Mouse (Mus musculus): ENCODE data around the gene Col4a1. TPM values are rescaled to one million over a fixed set of nuclear protein-coding genes. Genes with fewer than 3 reads are reported as not detected.

Gene Col4a1
- polyA plus RNA-seq, 1 experiment from 2014 or later: 135 TPM

DNA sequence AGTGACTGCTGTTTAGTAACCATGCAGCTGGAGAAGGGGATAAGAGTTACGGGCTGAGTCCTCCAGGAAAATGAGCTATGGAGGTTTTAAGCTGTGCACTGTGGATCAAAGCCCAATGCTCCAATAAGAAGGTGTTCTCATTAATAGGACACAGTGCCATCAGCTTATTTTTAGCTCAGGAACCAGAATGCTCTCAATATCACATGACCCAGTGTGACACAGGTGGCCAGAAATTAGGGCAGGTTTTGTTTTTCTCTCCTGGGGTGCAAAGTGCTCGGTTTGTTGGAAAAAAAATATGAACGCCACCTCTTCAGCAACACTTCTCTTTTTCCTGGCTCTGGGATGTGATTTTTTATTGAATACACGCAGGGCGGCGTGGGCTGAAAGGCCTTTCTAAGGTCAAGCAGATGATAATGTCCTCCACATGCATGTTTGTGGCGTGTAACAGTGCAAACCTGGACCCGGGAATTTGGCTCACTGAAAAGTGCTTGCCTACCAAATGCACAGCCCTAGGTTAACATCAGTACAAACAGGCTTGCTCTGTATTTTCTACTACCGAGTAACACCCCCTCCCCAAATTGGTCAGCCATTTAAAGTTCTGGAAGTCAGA lies 163.3 kb downstream of the Col4a1 start:
- no peak overlapping the region for H3K9ac ChIP-seq
- 94% methylated on average over 9 of the region's 9 CpGs for WGBS
- ATAC-seq (ENCODE audit: low FRiP score): no peak

DNA sequence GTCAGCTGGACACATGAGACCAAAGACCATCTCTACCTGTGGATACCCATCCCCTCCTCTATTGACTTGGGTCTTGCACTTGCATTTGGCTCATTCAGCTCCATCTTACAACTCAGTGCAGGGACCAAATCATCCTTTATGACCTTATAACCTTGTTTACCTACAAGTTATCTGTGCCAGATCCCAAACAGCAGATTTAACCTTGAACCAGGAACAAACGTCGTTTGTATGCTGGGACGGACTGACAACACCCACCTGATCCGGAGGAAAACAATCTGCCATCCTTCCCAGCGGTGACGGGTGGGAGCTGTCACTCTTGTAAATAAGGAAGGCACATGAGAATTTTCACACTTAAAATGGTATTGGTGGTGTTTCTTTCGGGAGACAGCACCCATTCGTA lies 163.8 kb downstream of the Col4a1 start:
- WGBS: 94% methylated on average over 8 of the region's 8 CpGs
- no peak for DNase-seq (ENCODE audit: low spot score)
- H3K9ac ChIP-seq: no peak overlapping the region
- H3K27ac ChIP-seq: no peak overlapping the region
- no peak for ATAC-seq (ENCODE audit: low FRiP score)
- no peaks in the 10 kb centered on the region for H3K36me3 ChIP-seq (replicated peaks; ENCODE audit: control insufficient read depth, insufficient read depth)
- no peaks in the 10 kb centered on the region for H3K9me3 ChIP-seq (ENCODE audit: control insufficient read depth, low read length)
- H3K4me2 ChIP-seq (replicated peaks): no peak overlapping the region
- H3K27me3 ChIP-seq (ENCODE audit: control insufficient read depth, insufficient read depth, low read length): no peaks in the 10 kb centered on the region
- no peaks in the 10 kb centered on the region for H3K4me1 ChIP-seq (replicated peaks; ENCODE audit: control insufficient read depth, insufficient read depth, low read length)
- no peak overlapping the region for H3K4me3 ChIP-seq (replicated peaks; ENCODE audit: low read length)

More for the DNA sequence above, 163.3 kb downstream of the Col4a1 start:
- DNase-seq (ENCODE audit: low spot score): no peak
- H3K27ac ChIP-seq: no peak overlapping the region
- no peaks in the 10 kb centered on the region for H3K4me1 ChIP-seq (replicated peaks; ENCODE audit: control insufficient read depth, insufficient read depth, low read length)
- H3K27me3 ChIP-seq (ENCODE audit: control insufficient read depth, insufficient read depth, low read length): no peaks in the 10 kb centered on the region
- H3K36me3 ChIP-seq (replicated peaks; ENCODE audit: control insufficient read depth, insufficient read depth): no peaks in the 10 kb centered on the region
- no peaks in the 10 kb centered on the region for H3K9me3 ChIP-seq (ENCODE audit: control insufficient read depth, low read length)
- H3K4me2 ChIP-seq (replicated peaks): no peak overlapping the region
- H3K4me3 ChIP-seq (replicated peaks; ENCODE audit: low read length): no peak overlapping the region

Other genes with a start within 250 kb of the Col4a1 start
- gene Col4a2, start within 50 bp of the Col4a1 start, polyA plus RNA-seq (2014; fragmentation: Nextera tagmentation; extraction: Ambion mirVana): 41.6 and 46.4 TPM in 2 replicates
- gene Rab20, start 165.9 kb upstream of the Col4a1 start, polyA plus RNA-seq (2014; fragmentation: Nextera tagmentation; extraction: Ambion mirVana): 1.4 TPM in 2 replicates
- 130 and 145 TPM in 2 replicates for gene Naxd, start 184.7 kb upstream of the Col4a1 start, polyA plus RNA-seq (2014; fragmentation: Nextera tagmentation; extraction: Ambion mirVana)
- 26.0 and 27.0 TPM in 2 replicates for gene Cars2, start 238.0 kb upstream of the Col4a1 start, polyA plus RNA-seq (2014; fragmentation: Nextera tagmentation; extraction: Ambion mirVana)
- 37.1 and 37.6 TPM in 2 replicates for gene Ing1, start 242.7 kb upstream of the Col4a1 start, polyA plus RNA-seq (2014; fragmentation: Nextera tagmentation; extraction: Ambion mirVana)

Data from hindbrain, embryonic 14.5 days (tissue).